Mouse (Mus musculus): ENCODE measurements around the gene Srpk3.
"Not testable (repeated sequence)": the region's sequence is repeated elsewhere in the genome, so short reads cannot be mapped to it uniquely, and the experiment has no call there.

Gene Srpk3

GRCm38 (mm10) chrX:73774168-73774760 lies at the start of gene Srpk3:
TSS of gene Srpk3 (plus strand) at chrX:73774405.
- DNase-seq (ENCODE audit: low read depth, low spot score) = no peak

- no peak for DNase-seq (ENCODE audit: low read depth, low spot score)
These were observed 43.3 kb upstream of the Srpk3 start for GRCm38 (mm10) chrX:73730908-73731307.

- no peak for DNase-seq (ENCODE audit: low read depth, low spot score)
These were observed 36.0 kb upstream of the Srpk3 start for GRCm38 (mm10) chrX:73738155-73738554.

- DNase-seq (ENCODE audit: low read depth, low spot score) = no peak
These were observed 35.1 kb upstream of the Srpk3 start for GRCm38 (mm10) chrX:73739151-73739550.

GRCm38 (mm10) chrX:73739841-73740240 lies 34.4 kb upstream of the Srpk3 start:
- DNase-seq (ENCODE audit: low read depth, low spot score) = not testable (repeated sequence)

- DNase-seq (ENCODE audit: low read depth, low spot score) = no peak
These were observed 29.3 kb upstream of the Srpk3 start for GRCm38 (mm10) chrX:73744774-73745481.

GRCm38 (mm10) chrX:73748977-73749376 lies 25.2 kb upstream of the Srpk3 start:
- DNase-seq (ENCODE audit: low read depth, low spot score) = no peak

GRCm38 (mm10) chrX:73756334-73757140 lies 17.7 kb upstream of the Srpk3 start, which contains the start of gene Plxnb3:
TSS of gene Plxnb3 (plus strand) at chrX:73757090.
- DNase-seq (ENCODE audit: low read depth, low spot score) = peak; percentile 38

GRCm38 (mm10) chrX:73758611-73759290 lies 15.5 kb upstream of the Srpk3 start:
- peak; percentile 27 for DNase-seq (ENCODE audit: low read depth, low spot score)

GRCm38 (mm10) chrX:73765311-73765710 lies 8.9 kb upstream of the Srpk3 start:
- DNase-seq (ENCODE audit: low read depth, low spot score) = no peak

GRCm38 (mm10) chrX:73767267-73767666 lies 6.9 kb upstream of the Srpk3 start:
- DNase-seq (ENCODE audit: low read depth, low spot score) = no peak

GRCm38 (mm10) chrX:73774802-73775483 lies 738 bp downstream of the Srpk3 start:
- DNase-seq (ENCODE audit: low read depth, low spot score) = no peak

- no peak for DNase-seq (ENCODE audit: low read depth, low spot score)
These were observed 8.0 kb downstream of the Srpk3 start for GRCm38 (mm10) chrX:73782227-73782626.

GRCm38 (mm10) chrX:73785666-73786065 lies 11.5 kb downstream of the Srpk3 start:
- DNase-seq (ENCODE audit: low read depth, low spot score) = no peak

- peak; percentile 96 for DNase-seq (ENCODE audit: low read depth, low spot score)
These were observed 12.4 kb downstream of the Srpk3 start, which contains the start of the genes Idh3g and Ssr4 for GRCm38 (mm10) chrX:73786364-73787224. TSS of gene Idh3g (minus strand) at chrX:73786897. TSS of gene Ssr4 (plus strand) at chrX:73787028.

- DNase-seq (ENCODE audit: low read depth, low spot score) = no peak
These were observed 13.0 kb downstream of the Srpk3 start for GRCm38 (mm10) chrX:73787225-73787558.

GRCm38 (mm10) chrX:73788501-73788900 lies 14.3 kb downstream of the Srpk3 start:
- DNase-seq (ENCODE audit: low read depth, low spot score) = no peak

- DNase-seq (ENCODE audit: low read depth, low spot score) = no peak
These were observed 18.8 kb downstream of the Srpk3 start for GRCm38 (mm10) chrX:73793039-73793438.

- no peak for DNase-seq (ENCODE audit: low read depth, low spot score)
These were observed 19.3 kb downstream of the Srpk3 start for GRCm38 (mm10) chrX:73793505-73793904.

- DNase-seq (ENCODE audit: low read depth, low spot score) = no peak
These were observed 23.3 kb downstream of the Srpk3 start for GRCm38 (mm10) chrX:73797511-73797910.
